Mouse (Mus musculus) ES-Bruce4 (cell line): ENCODE data around the gene Setd5.

Source experiments
- CTCF ChIP-seq: IDR thresholded peaks from one replicate; pipeline ENCODE4 v1.8.1; 2011; ENCODE audit warnings: low read depth, low read length
- POLR2A ChIP-seq: IDR thresholded peaks from one replicate; pipeline ENCODE4 v1.8.1; 2011; ENCODE audit warnings: low read length; ENCODE audit not compliant: insufficient read depth

GRCm38 (mm10) chr6:113170651-113171050, 93.5 kb downstream of the Setd5 start:
- TF ChIP-seq CTCF (no peak), POLR2A (no peak)
